Mouse (Mus musculus) liver, adult 2 months (tissue): ENCODE measurements at regions not wholly inside any gene's neighbourhood (a gene's known extent, or its start where the extent isn't known, plus 50 kb on each side); places are given as distances from the start of the nearest gene placed in this dataset.

ENCODE experiments used
- DNase-seq: peaks from one replicate; pipeline ENCODE4 v3.0.0-alpha.2; 2011; ENCODE audit warnings: low read depth, low spot score; ENCODE audit errors: extremely low read depth
- H3K27ac ChIP-seq: fragments of 200-500 bp; replicated peaks from 2 replicates; pipeline ENCODE4 v1.5.1; 2012; ENCODE audit warnings: low read depth, mild to moderate bottlenecking, control low read depth, inconsistent platforms, low read length; ENCODE audit not compliant: insufficient read depth
- H3K27me3 ChIP-seq: fragments of 200-500 bp; 2 replicates; pipeline ENCODE4 v1.6.1; 2012; ENCODE audit warnings: mild to moderate bottlenecking, moderate library complexity, low read length, inconsistent platforms; ENCODE audit not compliant: control insufficient read depth, insufficient read depth
- H3K36me3 ChIP-seq: fragments of 200-500 bp; 2 replicates; pipeline ENCODE4 v1.6.1; 2012; ENCODE audit warnings: low read length, inconsistent platforms; ENCODE audit not compliant: control insufficient read depth, insufficient read depth
- H3K4me1 ChIP-seq: fragments of 200-500 bp; 2 replicates; pipeline ENCODE4 v1.6.1; 2011; ENCODE audit warnings: low read length; ENCODE audit not compliant: control insufficient read depth, insufficient read depth
- H3K4me3 ChIP-seq: fragments of 200-500 bp; 2 replicates; pipeline ENCODE4 v1.5.1; 2011; ENCODE audit warnings: low read depth, mild to moderate bottlenecking, control low read depth, low read length, moderate library complexity; ENCODE audit not compliant: insufficient read depth
- H3K79me2 ChIP-seq: fragments of 200-500 bp; 2 replicates; pipeline ENCODE4 v1.6.1; 2012; ENCODE audit warnings: inconsistent platforms, mild to moderate bottlenecking, low read length, moderate library complexity; ENCODE audit not compliant: control insufficient read depth, insufficient read depth
- H3K9ac ChIP-seq: fragments of 200-500 bp; 2 replicates; pipeline ENCODE4 v1.6.1; 2012; ENCODE audit warnings: low read depth, mild to moderate bottlenecking, control low read depth, inconsistent platforms, low read length
- CTCF ChIP-seq: fragments of 200-500 bp; IDR thresholded peaks from 2 replicates; pipeline ENCODE4 v1.5.1; 2011; ENCODE audit warnings: low read depth, low read length, control low read depth
- POLR2A ChIP-seq: fragments of 200-500 bp; IDR thresholded peaks from 2 replicates; pipeline ENCODE4 v1.6.1; 2011; ENCODE audit warnings: low read length, control low read depth; ENCODE audit not compliant: insufficient read depth; ENCODE audit errors: extremely low read depth
- WGBS: fragments of 180-500 bp; shearing (Covaris S2); methylation state at CpG from one replicate; pipeline ENCODE4 v1.1.7; 2018; 5-methylcytosine and 5-hydroxymethylcytosine counted together

- H3K36me3 ChIP-seq = no peaks in the 10 kb centered on the region
- H3K4me1 ChIP-seq = no peaks in the 10 kb centered on the region
- TF ChIP-seq CTCF = no peak
- no peak for TF ChIP-seq POLR2A
- H3K79me2 ChIP-seq = no peaks in the 10 kb centered on the region
- no peak overlapping the region for H3K27ac ChIP-seq
- H3K4me3 ChIP-seq = no peak overlapping the region
- H3K27me3 ChIP-seq = no peaks in the 10 kb centered on the region
- WGBS = 77% methylated on average over 5 of the region's 5 CpGs
- H3K9ac ChIP-seq = no peak overlapping the region
- no peak for DNase-seq
Observed at GRCm38 (mm10) chr19:44626261-44626660, 63.6 kb downstream of the Hif1an start.

GRCm38 (mm10) chr19:44629705-44630104, 67.1 kb downstream of the Hif1an start:
- Histone ChIP-seq H3K27ac (no peak overlapping the region), H3K36me3 (no peaks in the 10 kb centered on the region), H3K9ac (no peak overlapping the region), H3K4me1 (no peaks in the 10 kb centered on the region), H3K4me3 (no peak overlapping the region), H3K27me3 (no peaks in the 10 kb centered on the region), H3K79me2 (no peaks in the 10 kb centered on the region)
- TF ChIP-seq POLR2A = no peak
- TF ChIP-seq CTCF = peak; percentile 67
- WGBS = 65% methylated on average over 7 of the region's 7 CpGs
- DNase-seq = no peak

- no peak for DNase-seq
- no peak overlapping the region for H3K9ac ChIP-seq
- no peaks in the 10 kb centered on the region for H3K79me2 ChIP-seq
- no peaks in the 10 kb centered on the region for H3K4me1 ChIP-seq
- TF ChIP-seq CTCF (no peak), POLR2A (no peak)
- no peaks in the 10 kb centered on the region for H3K36me3 ChIP-seq
- no peak overlapping the region for H3K27ac ChIP-seq
- no peak overlapping the region for H3K4me3 ChIP-seq
- 83% methylated on average over 19 of the region's 19 CpGs for WGBS
- no peaks in the 10 kb centered on the region for H3K27me3 ChIP-seq
Observed at GRCm38 (mm10) chr19:44631356-44632007, 68.8 kb downstream of the Hif1an start.

- H3K27me3 ChIP-seq = peaks cover 13% of the 10 kb centered on the region; the same call in 1 of the 2 replicates
- H3K79me2 ChIP-seq = no peaks in the 10 kb centered on the region
- no peaks in the 10 kb centered on the region for H3K4me1 ChIP-seq
- no peak overlapping the region for H3K4me3 ChIP-seq
- no peak overlapping the region for H3K9ac ChIP-seq
- TF ChIP-seq POLR2A = no peak
- TF ChIP-seq CTCF = no peak
- H3K27ac ChIP-seq = no peak overlapping the region
- 72% methylated on average over 9 of the region's 9 CpGs for WGBS
- H3K36me3 ChIP-seq = no peaks in the 10 kb centered on the region
- DNase-seq = no peak
Observed at GRCm38 (mm10) chr19:44637145-44637719, 74.6 kb downstream of the Hif1an start.

DNA sequence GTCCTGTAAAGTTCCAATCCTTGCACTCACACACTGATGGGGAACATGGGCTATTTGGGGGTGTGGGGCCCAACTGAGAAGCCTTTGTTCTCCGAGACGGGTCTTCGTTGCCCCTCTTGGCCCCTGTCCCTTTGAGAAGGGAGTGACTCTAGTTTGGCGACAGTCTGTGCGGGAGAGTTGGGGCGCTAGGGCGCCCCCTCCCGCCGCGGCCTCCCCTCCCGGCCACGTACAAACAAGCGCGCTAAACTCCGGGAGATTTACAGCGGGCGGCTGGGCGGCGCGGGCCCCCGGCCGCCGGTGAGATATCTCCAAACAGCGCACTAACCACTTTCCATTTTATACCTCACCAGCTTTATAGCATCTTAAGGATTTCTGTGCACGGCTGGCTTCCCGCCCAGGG, 77.4 kb downstream of the Hif1an start:
- no peak overlapping the region for H3K4me3 ChIP-seq
- no peak overlapping the region for H3K27ac ChIP-seq
- H3K36me3 ChIP-seq = no peaks in the 10 kb centered on the region
- H3K79me2 ChIP-seq = no peaks in the 10 kb centered on the region
- DNase-seq = no peak
- H3K4me1 ChIP-seq = no peaks in the 10 kb centered on the region
- 3% methylated on average over 26 of the region's 26 CpGs for WGBS
- H3K27me3 ChIP-seq = peaks cover 13% of the 10 kb centered on the region; the same call in 1 of the 2 replicates
- no peak for TF ChIP-seq CTCF
- TF ChIP-seq POLR2A = no peak
- H3K9ac ChIP-seq = no peak overlapping the region

DNA sequence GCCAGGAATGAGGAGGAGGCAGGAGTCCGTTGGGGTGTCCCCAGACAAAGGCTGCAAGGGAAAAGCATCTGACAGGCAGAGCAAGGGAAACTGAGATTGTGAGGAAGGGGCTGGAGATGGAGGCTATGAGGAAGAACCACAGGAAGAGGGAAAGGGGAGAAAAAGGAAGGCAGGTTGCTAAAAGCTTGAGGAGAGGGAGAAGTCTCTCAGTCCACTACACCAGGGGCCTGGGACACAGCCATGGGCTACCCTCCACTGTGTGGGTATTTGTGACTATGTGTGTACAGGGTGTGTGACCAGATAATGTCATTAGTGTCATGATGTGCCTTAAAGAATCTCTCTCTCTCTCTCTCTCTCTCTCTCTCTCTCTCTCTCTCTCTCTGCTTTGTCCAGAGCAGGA, 77.9 kb downstream of the Hif1an start:
- Histone ChIP-seq H3K27ac (no peak overlapping the region), H3K27me3 (peaks cover 13% of the 10 kb centered on the region; the same call in 1 of the 2 replicates), H3K36me3 (no peaks in the 10 kb centered on the region), H3K9ac (no peak overlapping the region), H3K4me3 (no peak overlapping the region), H3K79me2 (no peaks in the 10 kb centered on the region), H3K4me1 (no peaks in the 10 kb centered on the region)
- TF ChIP-seq POLR2A (no peak), CTCF (no peak)
- WGBS = 0% methylated on average over 1 of the region's 1 CpGs
- no peak for DNase-seq
